Mouse (Mus musculus) neural tube, embryonic 11.5 days (tissue): Measurements from ENCODE around the gene Rrad. TPM values are rescaled to one million over a fixed set of nuclear protein-coding genes. Genes with fewer than 3 reads are reported as not detected.

Source experiments
- ATAC-seq: fragments of 200-750 bp; cut with Nextera tagmentation; 2 replicates; pipeline ENCODE4 v1.8.0; 2017; ENCODE audit warnings: moderate number of reproducible peaks, mild to moderate bottlenecking, moderate TSS enrichment, moderate library complexity; ENCODE audit not compliant: insufficient read depth, low FRiP score, low TSS enrichment
- DNase-seq: peaks from one replicate; pipeline ENCODE4 v3.0.0-alpha.2; 2015; ENCODE audit warnings: low spot score
- H3K27ac ChIP-seq: fragments of 300-500 bp; sonication (generic); 2 replicates; pipeline ENCODE4 v1.5.1; 2014; ENCODE audit warnings: low read depth, mild to moderate bottlenecking, low read length
- H3K27me3 ChIP-seq: fragments of 300-500 bp; sonication (generic); 2 replicates; pipeline ENCODE4 v1.6.1; 2014; ENCODE audit warnings: mild to moderate bottlenecking, low read length, mixed read lengths; ENCODE audit not compliant: control insufficient read depth, insufficient read depth
- H3K36me3 ChIP-seq: fragments of 300-500 bp; sonication (generic); 2 replicates; pipeline ENCODE4 v1.6.1; 2014; ENCODE audit warnings: mild to moderate bottlenecking, low read length, moderate library complexity, mixed read lengths; ENCODE audit not compliant: control insufficient read depth, insufficient read depth
- H3K4me1 ChIP-seq: fragments of 300-500 bp; sonication (generic); 2 replicates; pipeline ENCODE4 v1.6.1; 2014; ENCODE audit warnings: low read length, mixed read lengths; ENCODE audit not compliant: control insufficient read depth, insufficient read depth
- H3K4me2 ChIP-seq: fragments of 300-500 bp; sonication (generic); 2 replicates; pipeline ENCODE4 v1.6.1; 2014; ENCODE audit warnings: low read depth, mild to moderate bottlenecking, moderate library complexity
- H3K4me3 ChIP-seq: fragments of 300-500 bp; sonication (generic); 2 replicates; pipeline ENCODE4 v1.5.1; 2014; ENCODE audit warnings: low read depth, low read length
- H3K9ac ChIP-seq: fragments of 300-500 bp; sonication (generic); 2 replicates; pipeline ENCODE4 v1.6.1; 2014; ENCODE audit warnings: mild to moderate bottlenecking, low read length
- H3K9me3 ChIP-seq: fragments of 300-500 bp; sonication (generic); 2 replicates; pipeline ENCODE4 v1.6.1; 2016; ENCODE audit warnings: low read length; ENCODE audit not compliant: control insufficient read depth
- WGBS: fragments of 180-500 bp; shearing (Covaris S2); extraction: QIAGEN DNeasy Blood & Tissue Kit; methylation state at CpG from one replicate; pipeline ENCODE4 v1.1.7; 2014; 5-methylcytosine and 5-hydroxymethylcytosine counted together
- polyA plus RNA-seq: library from polyadenylated mRNA; unstranded; fragments of >200 nt; fragmentation: Nextera tagmentation; extraction: Ambion mirVana; gene quantifications from 2 replicates; pipeline ENCODE4 v1.2.1, GENCODE M21; 2014

Rrad gene
- polyA plus RNA-seq, 1 experiment from 2014 or later: 2.9 TPM

- 0 out of 2 replicates have a peak, but pooled peaks cover 3% of the 10 kb centered on the region for H3K4me1 ChIP-seq
- no peak overlapping the region for H3K27ac ChIP-seq
- WGBS: 93% methylated on average over 19 of the region's 19 CpGs
- H3K9me3 ChIP-seq: no peaks in the 10 kb centered on the region
- no peak overlapping the region for H3K4me2 ChIP-seq
- no peak overlapping the region for H3K9ac ChIP-seq
- DNase-seq (no peak), ATAC-seq (no peak)
- no peak overlapping the region for H3K4me3 ChIP-seq
- H3K36me3 ChIP-seq: peaks cover 9% of the 10 kb centered on the region
- no peaks in the 10 kb centered on the region for H3K27me3 ChIP-seq
Measured at GRCm38 (mm10) chr8:104594611-104595362, 36.3 kb downstream of the Rrad start.

GRCm38 (mm10) chr8:104593536-104594325 is 37.4 kb downstream of the Rrad start:
- Histone ChIP-seq H3K9ac (no peak overlapping the region), H3K4me2 (no peak overlapping the region), H3K36me3 (peaks cover 9% of the 10 kb centered on the region), H3K27me3 (no peaks in the 10 kb centered on the region), H3K27ac (no peak overlapping the region), H3K9me3 (no peaks in the 10 kb centered on the region), H3K4me1 (0 out of 2 replicates have a peak, but pooled peaks cover 3% of the 10 kb centered on the region), H3K4me3 (no peak overlapping the region)
- 93% methylated on average over 31 of the region's 31 CpGs for WGBS
- DNase-seq (no peak), ATAC-seq (no peak)

GRCm38 (mm10) chr8:104592566-104592965 is 38.6 kb downstream of the Rrad start:
- Histone ChIP-seq H3K27me3 (no peaks in the 10 kb centered on the region), H3K27ac (no peak overlapping the region), H3K4me2 (no peak overlapping the region; the same call in 1 of the 2 replicates), H3K9me3 (no peaks in the 10 kb centered on the region), H3K36me3 (peaks cover 9% of the 10 kb centered on the region), H3K4me1 (0 out of 2 replicates have a peak, but pooled peaks cover 3% of the 10 kb centered on the region), H3K4me3 (no peak overlapping the region), H3K9ac (no peak overlapping the region)
- 77% methylated on average over 6 of the region's 6 CpGs for WGBS
- ATAC-seq: no peak
- no peak for DNase-seq

GRCm38 (mm10) chr8:104591856-104592255 is 39.3 kb downstream of the Rrad start:
- DNase-seq (no peak), ATAC-seq (no peak)
- Histone ChIP-seq H3K4me2 (peak overlapping the region; percentile 57), H3K9me3 (no peaks in the 10 kb centered on the region), H3K27me3 (no peaks in the 10 kb centered on the region), H3K9ac (peak overlapping the region; percentile 62), H3K4me1 (0 out of 2 replicates have a peak, but pooled peaks cover 3% of the 10 kb centered on the region), H3K36me3 (peaks cover 9% of the 10 kb centered on the region), H3K4me3 (peak overlapping the region; percentile 74), H3K27ac (no peak overlapping the region)
- under 1% methylated on average over 9 of the region's 9 CpGs for WGBS

GRCm38 (mm10) chr8:104591133-104591834 is 39.8 kb downstream of the Rrad start, which contains the start of gene Pdp2:
Pdp2 (plus strand) TSS chr8:104591451.
- Histone ChIP-seq H3K4me2 (peak within 1 kb of the TSS; percentile 57), H3K4me1 (0 out of 2 replicates have a peak, but pooled peaks cover 3% of the 10 kb centered on the region), H3K4me3 (peak within 1 kb of the TSS; percentile 74), H3K9me3 (no peaks in the 10 kb centered on the region), H3K9ac (peak within 1 kb of the TSS; percentile 62), H3K36me3 (peaks cover 9% of the 10 kb centered on the region), H3K27me3 (no peaks in the 10 kb centered on the region), H3K27ac (0 out of 2 replicates have a peak within 1 kb of the TSS, but pooled peaks have one; percentile 51)
- ATAC-seq: peak; percentile 97
- DNase-seq: peak; percentile 91
- WGBS: 2% methylated on average over 44 of the region's 44 CpGs

- DNase-seq (no peak), ATAC-seq (no peak)
- Histone ChIP-seq H3K4me1 (0 out of 2 replicates have a peak, but pooled peaks cover 3% of the 10 kb centered on the region), H3K9ac (no peak overlapping the region), H3K27ac (no peak overlapping the region), H3K36me3 (peaks cover 9% of the 10 kb centered on the region), H3K4me2 (no peak overlapping the region), H3K9me3 (no peaks in the 10 kb centered on the region), H3K4me3 (no peak overlapping the region), H3K27me3 (no peaks in the 10 kb centered on the region)
- 89% methylated on average over 3 of the region's 3 CpGs for WGBS
Measured at GRCm38 (mm10) chr8:104590284-104590683, 40.8 kb downstream of the Rrad start.

GRCm38 (mm10) chr8:104584522-104584921 is 46.6 kb downstream of the Rrad start:
- H3K4me3 ChIP-seq: no peak overlapping the region
- H3K36me3 ChIP-seq: no peaks in the 10 kb centered on the region
- no peak overlapping the region for H3K4me2 ChIP-seq
- H3K27ac ChIP-seq: no peak overlapping the region
- WGBS: 69% methylated on average over 1 of the region's 1 CpGs
- H3K4me1 ChIP-seq: no peaks in the 10 kb centered on the region
- H3K9me3 ChIP-seq: peaks cover 3% of the 10 kb centered on the region; the same call in 1 of the 2 replicates
- no peaks in the 10 kb centered on the region for H3K27me3 ChIP-seq
- no peak for DNase-seq
- ATAC-seq: no peak
- no peak overlapping the region for H3K9ac ChIP-seq
